Mouse (Mus musculus) lung, postnatal 0 days (tissue): ENCODE data around the gene Pde4d.

Experiments
- CTCF ChIP-seq: IDR thresholded peaks from 2 replicates; pipeline ENCODE4 v1.5.1; 2016; ENCODE audit warnings: antibody characterized with exemption, mild to moderate bottlenecking
- EP300 ChIP-seq: IDR thresholded peaks from 2 replicates; pipeline ENCODE4 v1.6.1; 2016; ENCODE audit warnings: antibody characterized with exemption, mild to moderate bottlenecking, control low read depth

- TF ChIP-seq CTCF (no peak), EP300 (no peak)
Measured at GRCm38 (mm10) chr13:109693769-109694168, 1244.0 kb downstream of the Pde4d start.
